Mouse (Mus musculus): ENCODE measurements at regions not wholly inside any gene's neighbourhood (a gene's known extent, or its start where the extent isn't known, plus 50 kb on each side); places are given as distances from the start of the nearest gene placed in this dataset.

GRCm38 (mm10) chr8:89641339-89641738, 597.4 kb upstream of the Sall1 start:
- TF ChIP-seq CTCF (IDR thresholded peaks at IDR 0.05; ENCODE audit: extremely low read depth, insufficient read depth, insufficient read length, insufficient replicate concordance) (no peak), POLR2A (IDR thresholded peaks at IDR 0.05; ENCODE audit: low read depth, low read length) (no peak)
